Comparison of ENCODE assay signal across 10 mouse cellular contexts in genomic region chr5:134555463-134556164, GRCm38 (mm10). TPM values are rescaled to one million over a fixed set of nuclear protein-coding genes. Genes with fewer than 3 reads are reported as not detected.
DNase-seq lines count a peak whose midpoint lies in the region; ATAC-seq and TF ChIP-seq lines count a peak whose summit lies in the region.
"Had no signal": no experiment of that assay in that cellular context is flagged by ENCODE, and none has a peak within 500 bp of the region (broad histone marks: within the 10 kb centered on the region; RNA-seq: fewer than 3 reads in every experiment).

No protein-coding gene starts in this region.

- 9% methylated on average over 20 of the region's 20 CpGs for WGBS in lung, adult 2 months

- intact Hi-C loops in heart, postnatal 36 days (cut with DNase I) = loop anchor here (2.0 kb wide), 1 partner anchor 13 kb away; no protein-coding TSS in a partner anchor

- peak; percentile 86 for DNase-seq in 3134 (ENCODE audit: extremely low read depth, insufficient read length, low spot score)
- DNase-seq in adrenal gland, postnatal 25 days = peak; percentile 85
- peak; percentile 77 to 83 for DNase-seq in heart, postnatal 36 days
- DNase-seq in kidney, postnatal 4 days = peak; percentile 91 to 94
- peak; percentile 46 for DNase-seq in lung, adult 2 months
- DNase-seq in retina, postnatal 1 day = peak; percentile 89
- no peak for DNase-seq in c-Kit-positive CD71-positive TER-119-positive erythroid progenitor cells, embryonic 14.5 days (ENCODE audit: low spot score)

- H3K4me1 ChIP-seq in lung, adult 2 months (ENCODE audit: control insufficient read depth, insufficient read depth, low read length) = peaks cover 15% of the 10 kb centered on the region

- no peak overlapping the region for H3K4me3 ChIP-seq in lung, adult 2 months (replicated peaks; ENCODE audit: extremely low read depth, low read depth, low read length)

- TF ChIP-seq CTCF in lung, adult 2 months (IDR thresholded peaks at IDR 0.05; ENCODE audit: insufficient read depth, low read length) = no peak

- no peak for TF ChIP-seq POLR2A in lung, adult 2 months (IDR thresholded peaks at IDR 0.05; ENCODE audit: borderline replicate concordance, extremely low read depth, low read depth, low read length)

- ATAC-seq in frontal cortex, adult (ENCODE audit: low TSS enrichment) = peak; percentile 41
- ATAC-seq: Patski had no signal

RNA-seq across cellular contexts. Expression of gene Clip2, which starts 3.4 kb away (rescaled TPM):
- 13.9 and 17.8 TPM in 2 replicates for total RNA-seq in adrenal gland, postnatal 25 days (2021)
- 1 to 10 TPM; 6.4 to 7.5 TPM for total RNA-seq in heart, postnatal 36 days (2021)
- polyA plus RNA-seq in lung, adult 2 months (2012; rRNA removed) = 21.9 and 23.0 TPM in 2 replicates

RNA-seq across cellular contexts. Expression of gene Syna, which starts 4.4 kb away (rescaled TPM):
- not detected in 2 replicates for total RNA-seq in adrenal gland, postnatal 25 days (2021)
- not detected for total RNA-seq in heart, postnatal 36 days (2021)
- polyA plus RNA-seq in lung, adult 2 months (2012; rRNA removed) = 0.14 and 0.24 TPM in 2 replicates
- polyA plus RNA-seq: macrophage had no signal

RNA-seq across cellular contexts. Expression of gene Rfc2, which starts 25.6 kb away (rescaled TPM):
- total RNA-seq in adrenal gland, postnatal 25 days (2021) = 46.6 and 60.4 TPM in 2 replicates
- 10 to 100 TPM; 23.4 to 23.9 TPM for total RNA-seq in heart, postnatal 36 days (2021)
- 40.8 and 58.3 TPM in 2 replicates for polyA plus RNA-seq in lung, adult 2 months (2012; rRNA removed)

RNA-seq across cellular contexts. Expression of gene Lat2, which starts 59.2 kb away (rescaled TPM):
- total RNA-seq in adrenal gland, postnatal 25 days (2021) = 2.6 and 3.0 TPM in 2 replicates
- 1 to 10 TPM; 1.6 to 2.2 TPM for total RNA-seq in heart, postnatal 36 days (2021)
- 8.0 and 8.4 TPM in 2 replicates for polyA plus RNA-seq in lung, adult 2 months (2012; rRNA removed)
